Mouse (Mus musculus) cerebellum, postnatal 25 days (tissue): ENCODE data around the gene Hps6.
A peak's percentile ranks its signal among the peaks of the same experiment; 100 is the strongest.

Experiments used
- DNase-seq, 2 experiments: peaks; one replicate each; pipeline ENCODE4 v3.0.0; 2021; ENCODE audit warnings: mixed read lengths in 2 of 2

Hps6 gene

DNA sequence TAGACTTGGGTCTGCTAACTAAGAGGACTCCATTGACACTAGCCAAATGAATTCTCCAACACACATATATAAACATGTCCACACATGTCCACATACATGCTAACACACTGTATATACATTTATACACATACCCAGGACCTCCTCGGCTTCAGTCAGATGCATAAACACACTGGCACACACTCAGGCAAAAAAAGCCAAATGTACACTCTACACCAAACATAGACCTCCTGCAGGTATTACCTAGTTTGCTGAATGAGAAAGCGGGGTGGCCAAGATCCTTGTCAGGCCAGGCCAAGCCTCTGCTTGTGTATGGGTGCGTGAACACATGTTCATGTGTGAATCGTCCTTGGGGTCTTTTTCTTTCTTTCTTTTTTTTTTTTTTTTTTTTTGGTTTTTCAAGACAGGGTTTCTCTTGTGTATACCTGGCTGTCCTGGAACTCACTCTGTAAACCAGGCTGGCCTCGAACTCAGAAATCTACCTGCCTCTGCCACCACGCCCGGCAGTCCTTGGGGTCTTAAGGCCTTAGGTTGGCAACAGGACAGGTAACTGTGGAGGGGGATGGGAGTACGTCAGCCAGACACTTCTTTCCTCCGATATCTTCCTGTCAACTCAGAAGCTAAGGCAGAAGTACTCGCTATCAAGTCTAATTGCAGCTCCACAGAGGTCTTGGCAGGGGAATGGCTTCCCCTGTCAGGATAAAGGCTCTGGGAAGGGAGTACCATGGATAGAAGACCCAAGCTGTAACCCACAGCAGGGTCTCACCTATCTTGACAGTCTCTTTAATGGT lies 27.1 kb downstream of the Hps6 start:
- DNase-seq = no peak

DNA sequence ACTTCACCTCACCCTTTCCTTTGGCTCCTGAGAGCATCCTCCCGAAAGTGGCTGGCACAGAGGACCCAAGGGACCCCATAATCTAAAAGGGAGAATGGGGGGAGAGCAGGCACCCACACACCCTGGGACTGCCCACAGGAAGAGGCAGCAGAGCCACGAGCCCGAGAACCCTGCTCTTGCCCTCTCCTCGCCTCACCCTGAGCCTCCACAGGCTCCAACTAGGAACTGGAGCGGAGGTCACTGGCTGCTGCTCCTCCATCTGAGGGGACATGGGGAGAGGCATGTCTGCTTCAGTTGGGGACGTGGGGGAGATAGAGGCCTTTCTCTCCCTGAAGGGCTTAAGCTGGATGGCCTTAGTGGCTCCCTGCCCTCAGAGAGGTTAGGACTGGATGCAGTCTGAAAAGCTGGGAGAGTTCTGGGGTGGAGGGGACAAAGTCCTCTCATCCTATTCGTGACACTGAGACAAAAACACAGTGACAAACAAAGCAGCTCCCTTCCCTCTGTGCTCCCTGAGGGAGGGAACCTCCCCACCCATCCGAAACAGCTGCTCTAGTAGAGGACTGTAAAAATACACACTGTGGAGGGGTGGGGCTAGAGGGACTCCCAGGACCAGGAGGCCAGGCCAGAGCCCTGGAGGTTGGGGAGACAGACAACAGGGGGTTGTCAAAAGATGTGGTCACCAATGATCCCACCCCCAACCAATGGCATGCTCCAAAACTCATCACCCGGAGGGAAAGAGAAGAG lies 28.6 kb downstream of the Hps6 start:
- no peak for DNase-seq

DNA sequence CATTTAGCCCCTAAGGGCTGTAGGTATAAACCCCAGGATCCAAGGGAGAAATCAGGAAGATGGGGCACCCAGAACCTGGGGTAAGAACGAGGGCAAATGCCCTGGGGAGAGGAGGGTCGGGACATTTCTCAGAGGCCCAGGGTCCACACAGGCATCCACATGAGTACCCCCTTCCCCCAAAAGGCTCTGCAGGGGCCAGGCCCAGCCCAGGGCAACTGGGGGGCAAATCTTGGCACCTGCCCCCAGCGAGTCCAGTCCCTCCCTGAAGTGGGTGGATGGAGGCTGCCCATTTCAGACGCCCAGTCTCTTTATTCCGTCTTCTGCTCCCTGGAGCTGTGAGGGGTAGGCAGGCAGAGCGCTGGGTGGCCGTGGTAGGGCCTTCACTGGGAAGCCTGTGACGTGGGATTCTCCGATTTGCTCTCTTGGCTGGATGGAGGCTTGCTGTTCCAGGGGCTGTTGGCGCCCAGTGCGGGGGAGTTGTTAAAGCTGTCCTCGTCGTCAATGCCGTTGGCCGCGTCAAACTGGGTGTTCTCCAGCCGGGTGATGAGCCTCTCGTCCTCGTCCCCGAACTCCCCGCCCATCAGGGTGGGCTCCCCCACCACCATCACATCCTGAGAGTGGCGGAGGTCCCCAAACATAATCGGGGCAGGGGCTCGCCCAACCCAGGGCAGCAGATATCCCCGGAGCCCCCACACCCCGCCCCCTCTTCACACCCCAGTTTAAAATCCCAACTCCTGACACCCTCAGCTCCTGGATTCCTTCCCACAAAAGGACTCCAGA lies 29.6 kb downstream of the Hps6 start:
- no peak for DNase-seq

DNA sequence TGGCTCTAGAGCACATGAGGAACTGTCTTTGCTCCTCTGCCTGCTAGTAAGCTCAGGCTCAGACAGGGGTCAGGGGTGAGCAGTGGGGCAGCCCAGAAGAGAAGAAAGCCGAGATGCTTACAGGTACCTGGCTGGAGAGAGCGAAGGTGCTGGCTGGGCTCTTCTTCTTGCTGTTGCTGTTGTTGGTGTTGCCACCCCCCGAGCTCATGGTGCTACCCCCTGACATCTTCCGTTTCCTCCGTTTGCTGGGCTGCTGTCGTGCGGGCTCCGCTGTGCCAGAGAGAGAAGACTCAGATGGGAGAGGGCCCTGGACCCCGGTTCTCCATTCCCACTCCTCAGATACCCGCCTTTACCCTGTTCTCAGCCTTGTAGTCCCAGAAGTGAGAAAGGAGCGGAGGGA lies 30.6 kb downstream of the Hps6 start:
- DNase-seq = no peak

DNA sequence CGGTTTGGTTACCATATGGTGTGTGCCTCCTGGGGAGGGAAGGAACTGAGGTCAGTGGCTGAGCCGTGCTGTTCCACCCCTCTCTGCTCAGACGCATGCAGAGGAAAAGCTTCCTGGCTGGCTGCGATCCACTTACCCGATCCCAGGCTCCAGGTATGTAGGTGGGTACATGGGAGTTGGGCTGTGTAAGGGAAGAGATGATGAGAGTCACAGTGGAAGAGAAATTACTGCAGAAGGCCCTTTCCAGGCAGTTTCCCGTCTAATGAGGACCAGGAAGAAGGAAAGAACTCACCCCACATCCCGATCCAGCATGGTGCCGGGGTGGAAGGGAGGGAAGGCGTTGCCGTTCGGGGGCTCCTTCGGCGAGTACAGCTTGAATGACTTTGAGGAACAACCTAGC lies 32.7 kb downstream of the Hps6 start:
- DNase-seq = peak; percentile 64 to 72

DNA sequence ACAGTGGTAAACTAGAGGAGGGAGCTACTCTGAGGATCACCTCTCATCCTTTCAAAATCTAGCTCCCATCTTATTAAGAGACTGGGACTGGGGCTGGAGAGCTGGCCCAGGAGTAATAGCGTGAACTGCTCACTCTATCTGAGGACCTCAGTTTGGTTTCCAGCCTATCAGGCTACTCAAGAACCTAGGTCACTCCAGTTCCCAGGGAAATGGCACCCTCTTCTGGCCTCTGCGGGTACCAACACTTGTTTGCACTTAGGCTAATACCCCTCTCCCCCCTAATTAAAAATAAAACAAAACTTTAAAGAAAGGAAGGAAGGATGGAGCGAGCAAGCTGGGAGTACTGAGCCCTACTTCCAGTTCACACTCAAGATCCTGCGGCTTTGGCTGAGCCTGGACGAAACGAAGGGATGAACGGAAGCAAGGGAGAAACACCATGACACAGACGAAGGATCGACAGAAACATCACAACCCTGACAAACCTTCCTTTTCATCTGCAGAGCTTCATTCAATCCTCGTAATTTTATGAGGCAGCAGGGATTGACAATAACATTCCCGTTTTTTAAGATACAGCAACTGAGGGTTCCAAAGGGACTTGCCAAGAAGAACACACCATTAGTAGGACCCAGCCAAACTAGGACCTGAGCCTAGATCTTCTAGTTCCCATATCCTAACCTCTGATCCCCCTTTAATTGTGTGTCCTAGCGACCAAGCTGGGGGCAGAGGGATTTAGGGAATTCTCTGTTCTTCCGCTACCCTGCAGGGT lies 33.4 kb downstream of the Hps6 start:
- peak; percentile 29 to 61 for DNase-seq

DNA sequence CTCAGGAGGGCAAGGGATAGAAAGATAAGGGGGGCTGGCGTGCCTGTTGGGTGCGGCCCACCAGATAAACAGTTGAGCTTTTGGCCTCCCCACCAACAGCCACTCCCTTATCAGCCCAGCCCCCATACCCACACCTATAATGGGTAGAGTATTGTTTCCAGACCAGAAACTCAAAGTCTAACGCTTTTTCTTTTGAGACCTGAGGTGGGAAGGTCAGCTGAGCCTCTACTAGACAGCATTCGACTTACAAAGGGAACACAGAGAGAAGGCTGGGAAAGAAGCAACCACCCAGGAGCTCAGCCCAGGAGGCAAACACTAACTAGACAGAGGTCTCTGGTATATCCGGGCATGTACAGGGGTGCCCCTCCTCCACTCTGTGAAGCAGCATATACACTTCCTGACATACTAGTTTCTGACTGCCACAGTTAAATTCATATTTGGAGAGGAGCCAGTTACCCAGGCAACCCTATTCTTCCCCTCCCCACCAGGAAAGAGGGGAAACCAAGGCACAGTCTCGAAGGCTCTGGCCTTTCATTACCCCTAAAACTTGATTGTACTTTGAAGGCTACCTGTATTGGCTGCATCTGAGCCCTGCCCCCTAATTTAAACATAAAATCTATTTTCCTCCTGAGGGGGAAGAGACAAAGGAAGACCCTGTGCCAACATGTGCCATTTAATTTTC lies 34.1 kb downstream of the Hps6 start:
- DNase-seq = peak in 1 of 2 experiments; percentile 26

DNA sequence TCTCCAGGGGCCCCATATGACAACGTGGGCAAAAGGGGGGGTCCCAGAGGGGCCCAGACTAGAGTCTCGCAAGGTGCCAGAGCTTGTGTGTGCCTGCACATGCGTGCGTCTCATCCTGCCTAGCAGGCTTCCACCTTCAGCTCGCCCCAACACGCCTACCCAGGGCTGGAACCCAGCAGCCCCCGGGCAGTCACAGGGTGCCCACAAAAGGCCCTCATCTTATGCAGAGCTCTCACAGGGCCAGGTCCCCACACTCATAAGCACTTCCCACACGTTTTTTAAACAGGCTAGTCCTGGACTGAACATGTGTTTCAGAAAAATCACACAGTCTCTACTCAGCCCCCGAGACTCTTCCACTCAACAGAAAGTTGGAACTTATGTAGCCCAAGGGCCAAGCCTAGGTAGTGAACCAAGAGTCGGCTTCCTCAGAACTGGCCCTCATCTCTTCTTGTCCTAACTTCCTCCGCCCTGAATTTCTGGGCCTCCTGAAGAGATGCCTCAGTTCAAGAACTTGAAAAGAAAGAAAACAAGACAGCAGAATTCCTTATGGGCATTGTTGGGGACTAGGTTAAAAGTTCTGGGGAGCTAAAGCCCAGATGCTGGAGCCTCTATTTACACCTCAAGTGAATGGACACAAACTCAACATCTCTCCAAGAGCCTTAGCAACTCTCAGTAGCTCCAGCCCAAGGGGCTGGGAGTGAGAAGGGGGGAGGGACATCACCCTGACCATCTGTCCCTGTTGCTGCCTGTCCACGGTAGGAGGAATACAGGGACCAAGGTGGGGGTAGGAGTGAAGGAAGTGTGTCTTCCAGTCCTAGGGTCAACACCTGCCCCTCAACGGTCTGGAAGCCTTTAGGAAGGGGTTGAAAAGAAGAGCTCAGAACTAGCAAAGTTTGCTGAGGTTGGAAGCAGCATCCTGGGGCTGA lies 34.9 kb downstream of the Hps6 start:
- peak; percentile 60 to 66 for DNase-seq

DNA sequence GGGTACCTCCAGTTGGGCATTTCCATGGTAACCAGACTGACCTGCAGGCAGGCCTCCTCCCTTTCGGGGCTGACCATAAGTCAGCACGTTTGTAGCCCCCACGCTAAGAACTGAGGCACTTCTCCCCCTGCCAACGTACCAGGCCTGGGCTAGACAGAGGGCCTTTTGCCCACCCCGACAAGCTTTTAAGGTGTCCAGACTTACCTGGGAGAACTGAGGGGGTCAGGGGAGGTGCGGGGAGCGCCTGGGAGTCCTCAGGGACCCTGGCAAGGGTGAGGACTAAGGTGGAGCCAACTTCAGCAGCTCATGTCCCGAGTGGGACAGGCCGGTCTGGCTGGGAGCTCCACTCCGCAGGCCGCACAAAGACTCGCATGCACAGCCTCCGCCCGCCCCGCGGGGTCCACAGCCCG lies 35.5 kb downstream of the Hps6 start:
- DNase-seq = peak; percentile 50 to 61

DNA sequence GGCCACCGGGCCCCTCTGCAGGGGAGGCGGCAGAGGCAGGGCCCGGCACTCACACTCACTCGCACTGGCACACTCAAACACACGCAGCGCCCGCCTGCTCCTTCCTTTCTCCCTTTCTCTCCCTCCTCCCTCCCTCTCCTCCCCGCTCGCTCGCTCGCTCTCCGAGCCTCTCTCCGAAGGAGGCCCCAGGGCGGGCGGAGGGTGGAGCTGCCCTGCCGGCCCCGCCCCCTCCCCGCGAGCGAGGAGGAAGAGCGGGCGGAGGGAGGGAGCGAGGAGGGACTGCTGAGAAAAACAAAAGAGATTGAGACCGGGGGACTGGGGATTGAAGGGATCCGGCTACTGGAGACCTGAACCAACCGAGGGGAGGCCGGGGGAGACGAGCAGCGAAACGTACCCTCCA lies 36.2 kb downstream of the Hps6 start:
- peak; percentile 88 to 96 for DNase-seq

DNA sequence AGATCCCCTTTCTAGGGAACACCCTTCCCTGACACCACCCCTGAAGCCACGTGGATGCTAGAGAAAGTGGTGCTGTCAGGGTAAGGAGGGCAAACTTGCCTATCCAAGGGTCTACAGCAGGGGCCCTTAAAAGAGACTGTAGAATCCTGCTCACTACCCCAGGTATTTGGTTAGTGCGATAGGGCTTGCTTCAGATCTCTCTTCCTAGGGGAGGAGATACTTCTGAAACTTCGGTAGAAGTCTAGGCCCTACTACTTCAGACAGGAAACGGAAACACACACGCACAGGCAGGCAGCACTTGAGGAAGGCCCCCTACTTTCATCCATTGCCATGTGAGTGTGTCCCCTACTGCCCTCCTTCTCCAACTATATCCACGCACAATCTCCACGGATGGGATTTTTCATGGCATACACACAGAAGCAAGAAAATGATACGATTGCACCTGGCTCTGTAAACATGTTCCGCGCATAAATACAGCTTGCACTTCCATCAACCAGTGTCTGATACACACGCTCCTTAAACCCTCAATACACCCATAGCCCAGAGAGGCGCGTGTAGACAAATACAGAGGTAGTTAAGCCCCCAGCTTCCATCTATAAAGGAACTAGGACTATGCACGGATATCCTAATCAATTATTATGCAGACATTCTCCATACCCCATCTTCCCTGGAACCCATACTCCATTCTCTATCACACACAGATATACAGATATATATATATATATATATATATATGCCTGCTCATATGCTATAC lies 37.0 kb downstream of the Hps6 start:
- DNase-seq = no peak

DNA sequence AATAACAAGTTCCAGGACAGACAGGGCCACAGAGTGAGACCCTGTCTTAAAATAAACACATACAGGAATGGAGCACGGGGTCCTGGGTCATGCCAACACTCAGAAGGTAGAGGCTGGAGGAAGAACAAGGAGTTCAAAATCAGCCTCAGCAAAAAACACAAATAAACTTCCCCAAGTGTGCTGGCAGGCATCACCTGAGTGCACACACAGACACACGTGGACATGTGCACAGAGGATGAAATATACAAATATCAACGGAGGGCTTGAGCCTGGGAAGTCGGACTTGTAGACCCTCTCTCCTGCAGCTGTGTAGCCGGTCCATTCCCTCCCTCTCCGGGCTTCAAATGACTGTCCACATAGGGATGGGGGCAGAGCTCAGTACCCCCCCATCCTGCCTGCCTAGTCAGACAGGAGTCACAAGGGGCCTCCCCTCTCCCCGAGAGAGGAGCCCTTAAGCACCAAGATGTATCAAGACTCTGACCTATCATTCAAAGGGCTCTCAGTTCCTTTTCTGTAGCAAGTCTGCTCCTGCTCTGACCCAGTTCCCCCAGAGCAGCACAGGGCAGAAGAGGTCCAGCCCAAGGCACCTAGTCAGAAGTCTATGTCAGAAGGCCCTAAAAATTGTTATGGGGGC lies 38.1 kb downstream of the Hps6 start:
- no peak for DNase-seq

DNA sequence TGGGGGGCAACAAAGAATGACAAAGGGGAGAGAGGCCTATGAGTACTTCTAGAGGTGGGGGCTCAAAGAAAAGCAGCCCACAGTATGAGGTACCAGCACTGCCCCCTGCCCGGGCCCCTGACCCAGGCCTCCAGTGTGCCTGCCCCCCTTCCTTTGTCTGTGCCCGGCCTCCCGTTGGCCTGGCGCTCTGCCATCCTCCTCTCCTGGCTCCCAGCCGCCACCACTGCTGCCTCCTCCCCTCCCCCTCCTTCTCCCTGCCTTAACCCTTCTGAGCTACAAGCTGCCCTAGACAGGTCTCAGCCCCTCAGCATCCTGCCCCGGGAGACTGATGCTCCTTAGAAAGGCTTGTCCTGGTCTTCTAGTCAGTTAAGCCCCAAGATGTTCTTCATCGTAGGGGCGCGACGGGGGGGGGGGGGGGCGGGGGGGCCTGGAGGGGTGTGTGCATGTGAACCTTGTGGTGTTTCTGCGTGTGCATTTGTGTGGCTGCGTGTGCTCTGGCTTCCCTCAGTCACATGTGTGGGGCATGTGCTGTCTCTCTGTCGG lies 38.7 kb downstream of the Hps6 start:
- peak; percentile 83 to 90 for DNase-seq

DNA sequence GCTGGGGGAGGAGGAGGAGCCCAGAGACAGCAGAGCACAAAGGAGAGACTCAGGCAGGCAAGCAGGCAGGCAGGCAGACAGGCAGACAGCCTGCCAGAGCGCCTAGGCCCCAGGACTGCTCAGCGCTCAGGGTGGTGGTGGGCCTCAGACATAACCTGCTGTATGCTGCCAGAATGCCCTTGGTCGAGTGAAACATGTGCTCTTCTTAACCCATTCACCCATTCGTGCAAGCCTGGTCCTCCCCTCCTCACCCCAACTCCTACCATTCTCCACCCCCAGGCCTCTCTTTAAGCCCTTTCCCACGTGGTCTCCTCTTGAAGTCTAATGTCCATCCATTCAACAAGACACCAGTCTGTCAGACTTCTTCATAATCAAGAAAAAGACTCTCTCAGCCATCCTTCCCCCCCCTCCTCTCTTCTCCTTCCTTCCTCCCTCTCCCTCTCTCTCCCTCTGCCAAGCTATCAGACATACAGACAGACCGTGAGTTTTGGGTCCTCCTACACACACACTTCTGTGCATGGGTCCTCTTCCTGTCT lies 39.2 kb downstream of the Hps6 start:
- peak; percentile 55 to 59 for DNase-seq

DNA sequence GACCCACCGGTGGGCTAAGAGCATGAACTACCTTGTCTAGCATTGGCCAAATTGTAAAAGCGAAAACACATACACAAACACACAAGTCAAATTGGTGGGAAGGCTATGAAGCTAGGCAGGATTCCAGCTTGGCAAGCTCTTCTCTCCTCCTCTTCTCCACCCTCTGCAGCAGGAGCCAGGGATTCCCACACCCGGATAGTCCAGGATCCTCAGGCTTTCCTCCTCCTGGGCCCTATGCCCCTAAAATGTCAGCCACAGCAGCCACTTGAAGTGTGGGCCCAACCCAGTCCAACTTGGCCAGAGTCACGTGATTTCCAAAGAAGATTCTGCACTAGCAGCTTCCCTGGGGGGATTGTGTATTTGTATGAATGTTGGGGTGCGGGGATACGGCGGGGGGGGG lies 40.1 kb downstream of the Hps6 start:
- DNase-seq = peak; percentile 28 to 53

DNA sequence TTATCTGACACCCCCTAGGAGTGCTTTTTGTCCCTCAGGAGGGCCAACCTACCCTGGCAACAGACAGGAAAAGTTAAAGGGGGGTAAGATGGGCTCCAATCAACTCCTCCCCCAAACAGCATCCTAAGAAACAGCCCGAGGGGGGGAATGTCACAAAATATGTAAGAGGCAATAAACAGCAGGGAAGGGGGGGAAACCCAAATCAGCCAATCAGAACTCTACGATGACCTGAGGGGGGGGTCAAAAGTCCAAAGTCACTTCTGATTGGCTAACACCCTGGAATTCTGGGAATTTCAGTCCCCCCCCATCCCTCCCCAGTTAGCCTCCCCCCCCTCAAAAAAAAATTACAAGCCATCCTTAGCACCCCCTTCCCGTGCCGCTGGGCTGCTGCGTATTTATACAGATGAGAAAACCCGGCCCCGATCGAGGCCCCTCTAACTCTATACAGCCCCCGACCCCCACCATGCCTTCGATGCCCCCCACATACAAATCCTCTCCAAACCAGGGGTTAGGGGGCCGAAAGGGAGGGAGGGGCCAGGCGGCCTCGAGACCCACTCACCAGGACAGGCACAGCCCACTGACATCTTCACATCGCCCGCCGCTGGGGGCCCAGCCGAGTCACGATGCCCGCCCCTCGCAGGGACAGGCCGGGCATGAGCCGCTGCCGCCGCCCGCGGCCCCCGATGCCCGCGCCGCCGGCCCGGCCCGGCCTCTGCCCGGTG lies 41.1 kb downstream of the Hps6 start, which contains the start of gene Pprc1:
Gene Pprc1, plus strand, starts transcription at position 616 of the 722 bp plus-strand sequence.
- DNase-seq = peak; percentile 30 to 60

DNA sequence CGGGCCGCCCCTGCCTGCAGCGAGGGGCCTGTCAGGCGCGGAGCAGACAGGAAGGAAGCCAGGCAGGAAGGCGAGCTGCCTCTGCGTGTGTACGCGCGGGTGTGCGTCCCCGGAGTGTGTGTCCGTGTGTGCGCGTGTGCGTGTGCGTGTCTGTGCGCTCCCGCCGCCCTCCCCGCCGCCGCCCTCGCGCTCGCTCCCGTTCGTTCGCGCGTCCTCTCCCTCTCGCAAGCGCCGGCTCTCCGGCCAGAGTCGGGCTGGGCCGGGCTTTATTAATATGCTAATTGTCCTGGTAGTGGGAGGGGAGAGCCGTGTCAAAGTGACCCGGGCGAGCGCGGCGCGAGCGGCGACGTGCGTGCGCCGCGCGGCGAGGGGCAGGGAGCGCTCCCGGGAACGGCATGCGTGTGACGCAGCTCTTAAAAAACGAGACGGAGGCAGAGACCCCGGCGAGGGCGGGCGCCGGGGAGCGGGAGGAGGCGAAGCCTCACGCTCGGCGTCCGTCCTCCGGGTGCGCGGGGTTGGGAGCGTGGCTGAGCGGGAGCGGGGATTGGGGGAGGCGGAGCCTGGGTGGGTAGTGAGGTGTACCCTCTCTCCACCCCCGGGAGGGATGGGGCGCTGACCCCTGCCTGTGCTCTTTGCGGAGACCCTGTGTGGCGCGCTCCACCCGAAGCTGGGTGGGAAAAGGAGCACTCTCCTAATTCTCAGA lies 41.8 kb downstream of the Hps6 start, which contains the start of gene Ldb1:
Gene Ldb1, minus strand, starts transcription at position 222 of the 703 bp plus-strand sequence.
- peak; percentile 92 to 93 for DNase-seq
